Mouse (Mus musculus) thymus, adult 2 months (tissue): ENCODE measurements around the gene Slc5a4b. TPM values are rescaled to one million over a fixed set of nuclear protein-coding genes. Genes with fewer than 3 reads are reported as not detected.

ENCODE experiments used
- DNase-seq: peaks from one replicate; pipeline ENCODE4 v3.0.0; 2021
- H3K27ac ChIP-seq: fragments of 200-500 bp; 2 replicates; pipeline ENCODE4 v1.5.1; 2012; ENCODE audit warnings: low read length, control low read depth; ENCODE audit not compliant: control insufficient read depth, insufficient read depth
- H3K27me3 ChIP-seq: fragments of 200-500 bp; 2 replicates; pipeline ENCODE4 v1.6.1; 2012; ENCODE audit warnings: mild to moderate bottlenecking, low read length, moderate library complexity, mixed read lengths; ENCODE audit not compliant: control insufficient read depth, insufficient read depth
- H3K36me3 ChIP-seq: fragments of 200-500 bp; 2 replicates; pipeline ENCODE4 v1.6.1; 2012; ENCODE audit warnings: mild to moderate bottlenecking, low read length, moderate library complexity; ENCODE audit not compliant: control insufficient read depth, insufficient read depth
- H3K4me1 ChIP-seq: fragments of 200-500 bp; replicated peaks from 2 replicates; pipeline ENCODE4 v1.6.1; 2012; ENCODE audit warnings: low read length; ENCODE audit not compliant: control insufficient read depth, insufficient read depth
- H3K4me3 ChIP-seq: fragments of 200-500 bp; 2 replicates; pipeline ENCODE4 v1.5.1; 2012; ENCODE audit warnings: mild to moderate bottlenecking, low read length, control low read depth, moderate library complexity; ENCODE audit not compliant: control insufficient read depth, insufficient read depth
- CTCF ChIP-seq: fragments of 200-500 bp; IDR thresholded peaks from 2 replicates; pipeline ENCODE4 v1.5.1; 2012; ENCODE audit warnings: mild to moderate bottlenecking, control low read depth, low read length, moderate library complexity, borderline replicate concordance; ENCODE audit not compliant: control insufficient read depth, poor library complexity, insufficient read depth; ENCODE audit errors: extremely low read depth
- POLR2A ChIP-seq: fragments of 200-500 bp; IDR thresholded peaks from 2 replicates; pipeline ENCODE4 v1.6.1; 2012; ENCODE audit warnings: mild to moderate bottlenecking, low read length, control low read depth, moderate library complexity; ENCODE audit not compliant: control insufficient read depth, poor library complexity, insufficient read depth; ENCODE audit errors: extremely low read depth
- WGBS: fragments of 180-500 bp; shearing (Covaris S2); methylation state at CpG from one replicate; pipeline ENCODE4 v1.1.7; 2018; 5-methylcytosine and 5-hydroxymethylcytosine counted together
- polyA plus RNA-seq: library from polyadenylated mRNA; depleted of rRNA; stranded (reverse); fragments of >200 nt; gene quantifications from 2 replicates; pipeline ENCODE4 v1.2.3, GENCODE M21; 2012

Slc5a4b gene
- polyA plus RNA-seq, 1 experiment: 0.04 TPM

DNA sequence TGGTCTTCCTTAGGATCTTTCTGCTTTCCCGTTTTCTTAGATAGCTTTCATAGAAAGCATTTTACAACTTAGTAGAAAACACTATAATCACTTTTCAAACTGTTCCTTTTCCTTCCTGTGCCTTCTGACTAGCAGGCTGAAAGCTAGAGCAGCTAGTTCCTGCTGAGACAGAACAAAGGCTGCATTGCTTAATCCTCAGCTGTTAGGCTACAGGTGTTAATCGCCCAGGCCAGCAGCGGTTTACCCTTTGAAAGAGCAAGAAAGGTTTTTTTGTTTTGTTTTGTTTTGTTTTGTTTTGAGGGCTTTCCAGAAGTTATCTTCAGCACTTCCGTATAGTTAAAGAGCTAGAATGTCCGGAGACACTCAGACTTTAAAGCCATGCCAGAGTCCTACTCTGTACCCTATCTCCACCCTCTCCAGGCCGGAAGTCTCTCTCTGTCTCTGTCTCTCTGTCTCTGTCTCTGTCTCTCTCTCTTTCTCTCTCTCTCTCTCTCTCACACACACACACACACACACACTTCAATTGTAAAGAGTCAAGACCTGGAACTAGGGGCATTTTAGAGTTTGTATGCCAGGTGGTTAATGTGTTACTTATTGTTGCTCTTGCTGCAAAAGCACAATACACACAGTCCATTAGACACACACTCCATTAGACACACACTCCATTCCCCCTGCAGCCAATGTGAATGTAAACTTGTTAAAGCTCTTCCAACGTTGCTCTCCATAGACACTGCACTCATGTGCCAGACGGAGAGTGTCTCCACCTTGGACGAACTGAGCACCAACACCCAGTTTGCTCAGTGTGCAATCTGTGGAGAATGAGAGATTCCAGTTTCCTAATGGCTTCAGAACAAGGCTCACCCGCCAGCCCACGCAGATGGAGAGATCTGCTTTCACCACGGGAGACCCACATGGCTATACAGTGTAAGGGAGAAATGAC is 42.8 kb downstream of the Slc5a4b start:
- Histone ChIP-seq H3K4me3 (no peak overlapping the region), H3K4me1 (no peaks in the 10 kb centered on the region), H3K36me3 (no peaks in the 10 kb centered on the region), H3K27me3 (no peaks in the 10 kb centered on the region), H3K27ac (no peak overlapping the region)
- TF ChIP-seq POLR2A: no peak
- TF ChIP-seq CTCF: no peak
- 57% methylated on average over 12 of the region's 12 CpGs for WGBS
- DNase-seq: no peak

- Histone ChIP-seq H3K36me3 (no peaks in the 10 kb centered on the region), H3K4me1 (no peaks in the 10 kb centered on the region), H3K27ac (no peak overlapping the region), H3K4me3 (no peak overlapping the region), H3K27me3 (no peaks in the 10 kb centered on the region)
- WGBS: 97% methylated on average over 5 of the region's 5 CpGs
- DNase-seq: no peak
- TF ChIP-seq POLR2A (no peak), CTCF (no peak)
Observed at GRCm38 (mm10) chr10:76062439-76062838, 48.3 kb downstream of the Slc5a4b start.

- Histone ChIP-seq H3K36me3 (no peaks in the 10 kb centered on the region), H3K27me3 (no peaks in the 10 kb centered on the region), H3K27ac (no peak overlapping the region), H3K4me1 (no peaks in the 10 kb centered on the region), H3K4me3 (no peak overlapping the region)
- 89% methylated on average over 11 of the region's 11 CpGs for WGBS
- no peak for TF ChIP-seq POLR2A
- TF ChIP-seq CTCF: no peak
- no peak for DNase-seq
Observed at GRCm38 (mm10) chr10:76051860-76052259, 58.9 kb downstream of the Slc5a4b start.

- no peak for DNase-seq
- no peak overlapping the region for H3K27ac ChIP-seq
- no peaks in the 10 kb centered on the region for H3K27me3 ChIP-seq
- no peak for TF ChIP-seq POLR2A
- no peak for TF ChIP-seq CTCF
- 79% methylated on average over 6 of the region's 6 CpGs for whole genome bisulfite sequencing
- no peak overlapping the region for H3K4me3 ChIP-seq
- H3K4me1 ChIP-seq: no peaks in the 10 kb centered on the region
- no peaks in the 10 kb centered on the region for H3K36me3 ChIP-seq
Observed at GRCm38 (mm10) chr10:76048967-76049366, 61.8 kb downstream of the Slc5a4b start.

GRCm38 (mm10) chr10:76047182-76047869 is 63.4 kb downstream of the Slc5a4b start:
- Histone ChIP-seq H3K27me3 (no peaks in the 10 kb centered on the region), H3K4me1 (no peaks in the 10 kb centered on the region), H3K27ac (no peak overlapping the region), H3K4me3 (no peak overlapping the region), H3K36me3 (no peaks in the 10 kb centered on the region)
- 53% methylated on average over 5 of the region's 5 CpGs for WGBS
- no peak for DNase-seq
- TF ChIP-seq CTCF: no peak
- no peak for TF ChIP-seq POLR2A

- Histone ChIP-seq H3K36me3 (no peaks in the 10 kb centered on the region), H3K4me1 (no peaks in the 10 kb centered on the region), H3K27me3 (no peaks in the 10 kb centered on the region), H3K27ac (no peak overlapping the region), H3K4me3 (no peak overlapping the region)
- 27% methylated on average over 1 of the region's 1 CpGs for WGBS
- DNase-seq: no peak
- TF ChIP-seq POLR2A: no peak
- no peak for TF ChIP-seq CTCF
Observed at GRCm38 (mm10) chr10:76046754-76047153, 64.0 kb downstream of the Slc5a4b start.
